ENCODE assay signal across 11 mouse cellular contexts in the genomic region with DNA sequence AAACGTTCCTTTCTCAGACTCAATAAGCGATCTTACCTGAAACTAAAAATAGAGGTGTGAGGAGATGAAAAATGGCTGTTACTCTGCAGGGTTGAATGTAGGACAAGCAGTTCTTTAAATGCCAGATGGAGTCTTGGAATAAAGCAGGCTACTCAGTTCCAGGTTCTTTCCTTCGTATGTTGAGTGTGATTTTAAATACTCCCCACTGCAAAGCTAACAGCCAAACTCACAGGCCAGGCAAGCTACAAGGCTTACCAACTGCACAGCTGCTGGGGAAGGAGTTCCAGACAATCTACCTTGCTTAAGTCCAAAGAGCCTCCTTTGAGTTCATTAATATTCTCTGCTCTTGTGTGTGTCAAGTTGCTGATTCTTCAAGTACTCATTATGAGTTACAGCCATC. TPM values are rescaled to one million over a fixed set of nuclear protein-coding genes. Genes with fewer than 3 reads are reported as not detected.
DNase-seq lines count a peak whose midpoint lies in the region; ATAC-seq lines count a peak whose summit lies in the region.
"Had no signal": no experiment of that assay in that cellular context is flagged by ENCODE, and none has a peak within 500 bp of the region (broad histone marks: within the 10 kb centered on the region; RNA-seq: fewer than 3 reads in every experiment).

No protein-coding gene starts in this region.

- H3K9me3 ChIP-seq in heart, embryonic 10.5 days: no peaks in the 10 kb centered on the region
- no peaks in the 10 kb centered on the region for H3K9me3 ChIP-seq in lung, embryonic 15.5 days
- H3K9me3 ChIP-seq in embryonic facial prominence, embryonic 12.5 days: no peaks in the 10 kb centered on the region
- no peaks in the 10 kb centered on the region for H3K9me3 ChIP-seq in liver, embryonic 16.5 days (replicated peaks; ENCODE audit: control insufficient read depth, low read length)
- H3K9me3 ChIP-seq in intestine, embryonic 16.5 days (ENCODE audit: control insufficient read depth, low read length): no peaks in the 10 kb centered on the region

- H3K4me3 ChIP-seq in heart, embryonic 10.5 days: no peak overlapping the region
- no peak overlapping the region for H3K4me3 ChIP-seq in lung, embryonic 15.5 days
- H3K4me3 ChIP-seq in embryonic facial prominence, embryonic 12.5 days: 0 out of 2 replicates have a peak overlapping the region, but pooled peaks have one; percentile 94
- peak overlapping the region; percentile 96 for H3K4me3 ChIP-seq in liver, embryonic 16.5 days (ENCODE audit: low read depth, low read length)
- no peak overlapping the region for H3K4me3 ChIP-seq in intestine, embryonic 16.5 days (ENCODE audit: low read length)

- peaks cover 13% of the 10 kb centered on the region for H3K4me1 ChIP-seq in heart, embryonic 10.5 days
- peaks cover 18% of the 10 kb centered on the region for H3K4me1 ChIP-seq in lung, embryonic 15.5 days
- peaks cover 4% of the 10 kb centered on the region; the same call in 1 of the 2 replicates for H3K4me1 ChIP-seq in embryonic facial prominence, embryonic 12.5 days
- H3K4me1 ChIP-seq in liver, embryonic 16.5 days (ENCODE audit: control insufficient read depth, low read depth, low read length): peaks cover 19% of the 10 kb centered on the region
- peaks cover 10% of the 10 kb centered on the region; the same call in 1 of the 2 replicates for H3K4me1 ChIP-seq in intestine, embryonic 16.5 days (ENCODE audit: control insufficient read depth, insufficient read depth, low read length)

- H3K27me3 ChIP-seq in heart, embryonic 10.5 days (ENCODE audit: insufficient read depth, poor library complexity, severe bottlenecking): no peaks in the 10 kb centered on the region
- H3K27me3 ChIP-seq in lung, embryonic 15.5 days: no peaks in the 10 kb centered on the region
- no peaks in the 10 kb centered on the region for H3K27me3 ChIP-seq in embryonic facial prominence, embryonic 12.5 days
- H3K27me3 ChIP-seq in liver, embryonic 16.5 days (ENCODE audit: control insufficient read depth, insufficient read depth, low read depth, low read length): no peaks in the 10 kb centered on the region
- H3K27me3 ChIP-seq in intestine, embryonic 16.5 days (replicated peaks; ENCODE audit: control insufficient read depth, insufficient read depth, low read length): 0 out of 2 replicates have a peak, but pooled peaks cover 4% of the 10 kb centered on the region

- H3K9ac ChIP-seq in lung, embryonic 15.5 days: no peak overlapping the region
- no peak overlapping the region for H3K9ac ChIP-seq in embryonic facial prominence, embryonic 12.5 days
- H3K9ac ChIP-seq in liver, embryonic 16.5 days (ENCODE audit: low read depth, low read length): no peak overlapping the region; the same call in 1 of the 2 replicates
- no peak overlapping the region for H3K9ac ChIP-seq in intestine, embryonic 16.5 days (ENCODE audit: low read depth, low read length)

- no peak for DNase-seq in heart, embryonic 10.5 days (ENCODE audit: low spot score)
- DNase-seq in heart, postnatal 36 days: no peak
- no peak for DNase-seq in lung, postnatal 10 days
- no peak for DNase-seq in adrenal gland, adult 8-10 months
- DNase-seq: kidney, postnatal 14 days; left cerebral cortex, postnatal 4 days had no signal

- H3K36me3 ChIP-seq in heart, embryonic 10.5 days: no peaks in the 10 kb centered on the region
- H3K36me3 ChIP-seq in lung, embryonic 15.5 days: no peaks in the 10 kb centered on the region
- no peaks in the 10 kb centered on the region for H3K36me3 ChIP-seq in embryonic facial prominence, embryonic 12.5 days
- no peaks in the 10 kb centered on the region for H3K36me3 ChIP-seq in liver, embryonic 16.5 days (ENCODE audit: control insufficient read depth, insufficient read depth)
- H3K36me3 ChIP-seq in intestine, embryonic 16.5 days (ENCODE audit: control insufficient read depth, insufficient read depth, low read length): no peaks in the 10 kb centered on the region

- peak overlapping the region; percentile 99; the same call in 1 of the 2 replicates for H3K27ac ChIP-seq in heart, embryonic 10.5 days
- H3K27ac ChIP-seq in lung, embryonic 15.5 days: no peak overlapping the region
- H3K27ac ChIP-seq in embryonic facial prominence, embryonic 12.5 days: no peak overlapping the region
- no peak overlapping the region for H3K27ac ChIP-seq in liver, embryonic 16.5 days (ENCODE audit: low read length)
- no peak overlapping the region for H3K27ac ChIP-seq in intestine, embryonic 16.5 days (ENCODE audit: low read length)

- intact Hi-C loops in heart, postnatal 36 days (cut with DNase I): loop anchor here (2.0 to 5.0 kb wide), 2 partner anchors 31 to 127 kb away; no protein-coding TSS in a partner anchor

- peak overlapping the region; percentile 89 for H3K4me2 ChIP-seq in lung, embryonic 15.5 days
- no peak overlapping the region for H3K4me2 ChIP-seq in embryonic facial prominence, embryonic 12.5 days (replicated peaks)
- H3K4me2 ChIP-seq in liver, embryonic 16.5 days (ENCODE audit: low read depth, low read length): peak overlapping the region; percentile 95
- H3K4me2 ChIP-seq in intestine, embryonic 16.5 days (ENCODE audit: low read depth, low read length): no peak overlapping the region

- 35% methylated on average over 3 of the region's 3 CpGs for WGBS in heart, embryonic 10.5 days
- WGBS in lung, embryonic 15.5 days: 43% methylated on average over 3 of the region's 3 CpGs
- WGBS in embryonic facial prominence, embryonic 12.5 days: 34% methylated on average over 3 of the region's 3 CpGs
- WGBS in liver, embryonic 16.5 days (ENCODE audit: insufficient replicate concordance): 55% methylated on average over 3 of the region's 3 CpGs
- 49% methylated on average over 3 of the region's 3 CpGs for WGBS in intestine, embryonic 16.5 days

- no peak for ATAC-seq in lung, embryonic 15.5 days (ENCODE audit: borderline replicate concordance, extremely low read depth, low FRiP score, low TSS enrichment)
- ATAC-seq in embryonic facial prominence, embryonic 12.5 days (ENCODE audit: insufficient number of reproducible peaks, insufficient read depth, low FRiP score, low TSS enrichment): no peak
- ATAC-seq in liver, embryonic 16.5 days (ENCODE audit: low read depth): no peak
- ATAC-seq in intestine, embryonic 16.5 days: no peak
- ATAC-seq: CD4-positive, CD25-positive, alpha-beta regulatory T cell, adult 4 months had no signal

RNA-seq across cellular contexts. Expression of gene Pbx3, which starts 0.9 kb away (rescaled TPM):
- 26.8 and 33.3 TPM in 2 replicates for polyA plus RNA-seq in heart, embryonic 10.5 days (2016; fragmentation: Nextera tagmentation; extraction: Ambion mirVana)
- total RNA-seq in heart, postnatal 36 days (2021): 1 to 10 TPM; 8.6 to 9.0 TPM
- polyA plus RNA-seq in lung, embryonic 15.5 days (2015; fragmentation: Nextera tagmentation; extraction: Ambion mirVana): 28.3 and 28.6 TPM in 2 replicates
- polyA plus RNA-seq in embryonic facial prominence, embryonic 12.5 days (2016; fragmentation: Nextera tagmentation; extraction: Ambion mirVana): 36.8 and 41.4 TPM in 2 replicates
- polyA plus RNA-seq in liver, embryonic 16.5 days (2015; fragmentation: Nextera tagmentation; extraction: Ambion mirVana): 4.2 and 4.5 TPM in 2 replicates
- 100 to 1,000 TPM in 2 of 4 experiments, 10 to 100 TPM in 2; 94.7 to 160 (median 117) TPM for total RNA-seq in adrenal gland, adult 8-10 months (2022)
- 12.5 TPM in 2 replicates for polyA plus RNA-seq in intestine, embryonic 16.5 days (2015; fragmentation: Nextera tagmentation; extraction: Ambion mirVana)

RNA-seq across cellular contexts. Expression of gene Mapkap1, which starts 32.7 kb away (rescaled TPM):
- polyA plus RNA-seq in heart, embryonic 10.5 days (2016; fragmentation: Nextera tagmentation; extraction: Ambion mirVana): 68.1 and 75.8 TPM in 2 replicates
- total RNA-seq in heart, postnatal 36 days (2021): 10 to 100 TPM; 57.3 to 73.2 TPM
- 97.3 and 100 TPM in 2 replicates for polyA plus RNA-seq in lung, embryonic 15.5 days (2015; fragmentation: Nextera tagmentation; extraction: Ambion mirVana)
- 116 and 122 TPM in 2 replicates for polyA plus RNA-seq in embryonic facial prominence, embryonic 12.5 days (2016; fragmentation: Nextera tagmentation; extraction: Ambion mirVana)
- polyA plus RNA-seq in liver, embryonic 16.5 days (2015; fragmentation: Nextera tagmentation; extraction: Ambion mirVana): 23.2 and 25.9 TPM in 2 replicates
- total RNA-seq in adrenal gland, adult 8-10 months (2022): 100 to 1,000 TPM in 1 of 4 experiments, 10 to 100 TPM in 3; 70.0 to 102 (median 83.9) TPM
- 72.9 and 76.6 TPM in 2 replicates for polyA plus RNA-seq in intestine, embryonic 16.5 days (2015; fragmentation: Nextera tagmentation; extraction: Ambion mirVana)

Comparison
In these comparisons a context has a peak if more than half of its experiments do, and no peak if none do; other contexts are left out.
1. H3K4me3 ChIP-seq: peak in embryonic facial prominence, embryonic 12.5 days (single experiment) and liver, embryonic 16.5 days (single experiment); none in heart, embryonic 10.5 days (single experiment), lung, embryonic 15.5 days (single experiment) and intestine, embryonic 16.5 days (single experiment).
2. H3K4me2 ChIP-seq: peak in lung, embryonic 15.5 days (single experiment) and liver, embryonic 16.5 days (single experiment); none in embryonic facial prominence, embryonic 12.5 days (single experiment) and intestine, embryonic 16.5 days (single experiment).